Mouse (Mus musculus) kidney, embryonic 15.5 days (tissue): ENCODE results near the gene Cacng7. TPM values are rescaled to one million over a fixed set of nuclear protein-coding genes. Genes with fewer than 3 reads are reported as not detected.

ENCODE experiments used
- ATAC-seq: fragments of 200-750 bp; cut with Nextera tagmentation; replicated peaks from 2 replicates; pipeline ENCODE4 v1.8.0; 2017; ENCODE audit warnings: moderate TSS enrichment; ENCODE audit not compliant: low FRiP score
- H3K27ac ChIP-seq: fragments of 300-500 bp; sonication (generic); 2 replicates; pipeline ENCODE4 v1.5.1; 2015; ENCODE audit warnings: mild to moderate bottlenecking, inconsistent platforms
- H3K27me3 ChIP-seq: fragments of 300-500 bp; sonication (generic); 2 replicates; pipeline ENCODE4 v1.6.1; 2015; ENCODE audit warnings: inconsistent platforms
- H3K36me3 ChIP-seq: fragments of 300-500 bp; sonication (generic); 2 replicates; pipeline ENCODE4 v1.6.1; 2015; ENCODE audit warnings: inconsistent platforms
- H3K4me1 ChIP-seq: fragments of 300-500 bp; sonication (generic); 2 replicates; pipeline ENCODE4 v1.6.1; 2015; ENCODE audit warnings: inconsistent platforms
- H3K4me2 ChIP-seq: fragments of 300-500 bp; sonication (generic); 2 replicates; pipeline ENCODE4 v1.6.1; 2015; ENCODE audit warnings: moderate library complexity, mild to moderate bottlenecking, inconsistent platforms
- H3K4me3 ChIP-seq: fragments of 300-500 bp; sonication (generic); replicated peaks from 2 replicates; pipeline ENCODE4 v1.5.1; 2015; ENCODE audit warnings: mild to moderate bottlenecking, inconsistent platforms
- H3K9ac ChIP-seq: fragments of 300-500 bp; sonication (generic); 2 replicates; pipeline ENCODE4 v1.6.1; 2015; ENCODE audit warnings: mild to moderate bottlenecking, inconsistent platforms
- H3K9me3 ChIP-seq: fragments of 300-500 bp; sonication (generic); replicated peaks from 2 replicates; pipeline ENCODE4 v1.6.1; 2016; ENCODE audit warnings: inconsistent platforms
- WGBS: fragments of 180-500 bp; shearing (Covaris S2); methylation state at CpG from one replicate; pipeline ENCODE4 v1.1.7; 2015; ENCODE audit warnings: mixed read lengths; 5-methylcytosine and 5-hydroxymethylcytosine counted together
- polyA plus RNA-seq: library from polyadenylated mRNA; unstranded; fragments of >200 nt; fragmentation: Nextera tagmentation; extraction: Ambion mirVana; gene quantifications from 2 replicates; pipeline ENCODE4 v1.2.1, GENCODE M21; 2015

Cacng7 gene
- polyA plus RNA-seq, 1 experiment from 2014 or later: 1.00 TPM

DNA sequence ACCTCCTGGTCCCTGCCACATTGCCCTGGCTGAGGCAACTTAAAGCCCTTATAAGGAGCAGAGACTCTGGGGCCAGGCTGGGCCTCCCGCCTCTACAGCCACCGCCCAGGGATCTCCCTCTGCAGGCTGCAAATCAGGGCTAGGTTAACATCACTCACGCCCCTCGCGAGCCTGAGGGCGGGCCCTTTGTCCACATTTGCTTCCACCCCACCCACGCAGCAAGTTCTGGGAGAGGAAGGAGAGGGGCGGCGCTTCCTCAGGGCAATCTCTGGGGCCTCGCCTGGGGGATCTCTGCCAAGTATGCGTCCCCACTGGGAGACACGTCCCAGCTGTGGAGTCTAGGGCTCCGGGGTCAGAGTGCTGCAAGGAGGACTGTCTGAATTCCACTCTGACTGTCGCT, 40.0 kb upstream of the Cacng7 start:
- peaks cover 37% of the 10 kb centered on the region for H3K36me3 ChIP-seq
- peak; percentile 85 for ATAC-seq
- peak overlapping the region; percentile 51 for H3K4me3 ChIP-seq
- H3K4me2 ChIP-seq: peak overlapping the region; percentile 73
- peak overlapping the region; percentile 83 for H3K27ac ChIP-seq
- under 1% methylated on average over 14 of the region's 14 CpGs for WGBS
- peaks cover 53% of the 10 kb centered on the region for H3K4me1 ChIP-seq
- peak overlapping the region; percentile 35 for H3K9ac ChIP-seq
- H3K9me3 ChIP-seq: no peaks in the 10 kb centered on the region
- no peaks in the 10 kb centered on the region for H3K27me3 ChIP-seq

GRCm38 (mm10) chr7:3294794-3295193, 38.0 kb upstream of the Cacng7 start:
- no peak for ATAC-seq
- Histone ChIP-seq H3K9ac (no peak overlapping the region), H3K9me3 (no peaks in the 10 kb centered on the region), H3K4me3 (no peak overlapping the region), H3K36me3 (peaks cover 57% of the 10 kb centered on the region), H3K27ac (peak overlapping the region; percentile 32; the same call in 1 of the 2 replicates), H3K4me2 (no peak overlapping the region), H3K27me3 (no peaks in the 10 kb centered on the region), H3K4me1 (peaks cover 43% of the 10 kb centered on the region)
- 92% methylated on average over 1 of the region's 1 CpGs for WGBS

- 81% methylated on average over 5 of the region's 5 CpGs for WGBS
- Histone ChIP-seq H3K4me1 (peaks cover 39% of the 10 kb centered on the region), H3K36me3 (peaks cover 63% of the 10 kb centered on the region)
Observed at GRCm38 (mm10) chr7:3295321-3296110, 37.2 kb upstream of the Cacng7 start.

GRCm38 (mm10) chr7:3296711-3297110, 36.0 kb upstream of the Cacng7 start:
- H3K9me3 ChIP-seq: no peaks in the 10 kb centered on the region
- peaks cover 63% of the 10 kb centered on the region for H3K36me3 ChIP-seq
- H3K4me3 ChIP-seq: no peak overlapping the region
- 90% methylated on average over 16 of the region's 16 CpGs for WGBS
- H3K4me1 ChIP-seq: peaks cover 30% of the 10 kb centered on the region
- no peak for ATAC-seq
- H3K27ac ChIP-seq: no peak overlapping the region
- H3K27me3 ChIP-seq: peaks cover 10% of the 10 kb centered on the region; the same call in 1 of the 2 replicates
- H3K9ac ChIP-seq: no peak overlapping the region
- no peak overlapping the region for H3K4me2 ChIP-seq

More at GRCm38 (mm10) chr7:3295321-3296110, 37.2 kb upstream of the Cacng7 start:
- Histone ChIP-seq H3K4me3 (no peak overlapping the region), H3K4me2 (no peak overlapping the region), H3K9me3 (no peaks in the 10 kb centered on the region), H3K9ac (no peak overlapping the region), H3K27me3 (no peaks in the 10 kb centered on the region), H3K27ac (peak overlapping the region; percentile 32; the same call in 1 of the 2 replicates)
- ATAC-seq: no peak

- Histone ChIP-seq H3K4me1 (peaks cover 36% of the 10 kb centered on the region), H3K9ac (no peak overlapping the region), H3K4me2 (no peak overlapping the region), H3K9me3 (no peaks in the 10 kb centered on the region), H3K27ac (no peak overlapping the region), H3K36me3 (peaks cover 49% of the 10 kb centered on the region), H3K4me3 (no peak overlapping the region), H3K27me3 (peaks cover 41% of the 10 kb centered on the region)
- ATAC-seq: no peak
- WGBS: 61% methylated on average over 7 of the region's 7 CpGs
Observed at GRCm38 (mm10) chr7:3299941-3300617, 32.7 kb upstream of the Cacng7 start.

- peaks cover 35% of the 10 kb centered on the region for H3K4me1 ChIP-seq
- H3K4me2 ChIP-seq: no peak overlapping the region
- no peak overlapping the region for H3K9ac ChIP-seq
- 66% methylated on average over 8 of the region's 8 CpGs for WGBS
- ATAC-seq: no peak
- H3K27ac ChIP-seq: no peak overlapping the region
- no peaks in the 10 kb centered on the region for H3K9me3 ChIP-seq
- H3K4me3 ChIP-seq: no peak overlapping the region
- peaks cover 51% of the 10 kb centered on the region for H3K27me3 ChIP-seq
- H3K36me3 ChIP-seq: peaks cover 43% of the 10 kb centered on the region
Observed at GRCm38 (mm10) chr7:3300891-3301627, 31.7 kb upstream of the Cacng7 start.

DNA sequence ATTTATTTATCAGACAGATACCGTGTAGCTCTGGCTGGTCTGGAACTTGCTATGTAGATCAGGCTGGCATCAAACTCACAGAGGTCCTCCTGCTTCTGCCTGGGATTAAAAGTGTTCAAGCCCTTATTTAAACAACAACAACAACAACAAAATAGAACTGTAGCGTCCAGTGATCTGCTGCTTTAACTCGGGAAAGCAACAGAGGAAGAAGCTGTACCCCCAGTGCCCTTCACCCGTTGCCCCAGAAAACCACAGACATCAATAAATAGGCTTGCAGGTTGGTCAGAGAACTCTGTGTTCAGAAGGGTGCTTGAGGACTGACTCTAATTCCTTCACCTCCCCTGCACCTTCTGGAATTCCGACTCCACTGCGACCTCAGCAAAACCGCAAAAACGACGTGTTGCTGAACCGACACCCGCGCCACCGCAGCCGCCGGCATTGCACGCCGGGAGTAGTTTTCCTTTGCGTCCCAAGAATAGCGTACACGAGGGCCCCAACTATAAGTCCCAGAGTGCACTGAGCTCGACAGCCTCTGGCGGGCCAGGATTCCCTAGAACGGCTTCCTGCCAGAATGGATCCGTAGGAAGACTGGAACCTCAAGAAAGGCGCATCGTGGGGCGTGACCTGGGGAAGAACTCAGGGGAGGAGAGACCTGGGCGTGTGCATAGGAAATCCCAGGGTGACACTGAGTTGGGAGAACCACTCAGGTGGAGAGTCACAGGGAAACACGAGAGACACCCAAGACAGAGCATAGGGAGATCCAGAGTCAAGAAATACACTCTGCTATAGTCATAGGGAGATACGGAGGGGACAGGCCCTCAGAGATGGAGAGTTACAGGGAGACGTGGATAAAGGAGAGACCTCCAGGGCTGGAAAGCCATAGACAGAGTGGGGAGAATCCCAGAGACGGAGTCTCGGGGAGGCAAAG, 30.9 kb upstream of the Cacng7 start:
- no peaks in the 10 kb centered on the region for H3K9me3 ChIP-seq
- H3K36me3 ChIP-seq: peaks cover 35% of the 10 kb centered on the region
- H3K27me3 ChIP-seq: peaks cover 57% of the 10 kb centered on the region
- 8% methylated on average over 33 of the region's 33 CpGs for WGBS
- H3K27ac ChIP-seq: no peak overlapping the region
- ATAC-seq: peak; percentile 47
- H3K9ac ChIP-seq: no peak overlapping the region
- peaks cover 35% of the 10 kb centered on the region for H3K4me1 ChIP-seq
- H3K4me3 ChIP-seq: peak overlapping the region; percentile 40
- peak overlapping the region; percentile 74 for H3K4me2 ChIP-seq

GRCm38 (mm10) chr7:3302556-3303275, 30.0 kb upstream of the Cacng7 start:
- H3K4me2 ChIP-seq: peak overlapping the region; percentile 74
- H3K4me1 ChIP-seq: peaks cover 31% of the 10 kb centered on the region
- peaks cover 60% of the 10 kb centered on the region for H3K27me3 ChIP-seq
- H3K36me3 ChIP-seq: peaks cover 27% of the 10 kb centered on the region
- no peak overlapping the region for H3K9ac ChIP-seq
- 0 out of 2 replicates have a peak, but pooled peaks have one; percentile 1 for ATAC-seq
- no peaks in the 10 kb centered on the region for H3K9me3 ChIP-seq
- peak overlapping the region; percentile 40 for H3K4me3 ChIP-seq
- WGBS: 3% methylated on average over 16 of the region's 16 CpGs
- no peak overlapping the region for H3K27ac ChIP-seq

- Histone ChIP-seq H3K4me1 (peaks cover 31% of the 10 kb centered on the region), H3K27ac (no peak overlapping the region), H3K27me3 (peaks cover 61% of the 10 kb centered on the region), H3K9ac (no peak overlapping the region), H3K4me3 (peak overlapping the region; percentile 40), H3K36me3 (peaks cover 21% of the 10 kb centered on the region), H3K4me2 (peak overlapping the region; percentile 74), H3K9me3 (no peaks in the 10 kb centered on the region)
- WGBS: 0% methylated on average over 24 of the region's 29 CpGs
- peak; percentile 20; the same call in 1 of the 2 replicates for ATAC-seq
Observed at GRCm38 (mm10) chr7:3303276-3303781, 29.4 kb upstream of the Cacng7 start.

GRCm38 (mm10) chr7:3303789-3304188, 29.0 kb upstream of the Cacng7 start:
- no peak for ATAC-seq

More at GRCm38 (mm10) chr7:3303789-3304188, 29.0 kb upstream of the Cacng7 start:
- H3K9me3 ChIP-seq: no peaks in the 10 kb centered on the region
- H3K36me3 ChIP-seq: peaks cover 16% of the 10 kb centered on the region
- H3K4me2 ChIP-seq: peak overlapping the region; percentile 74
- H3K27ac ChIP-seq: no peak overlapping the region
- H3K27me3 ChIP-seq: peaks cover 61% of the 10 kb centered on the region
- no peak overlapping the region for H3K9ac ChIP-seq
- peak overlapping the region; percentile 40 for H3K4me3 ChIP-seq
- peaks cover 31% of the 10 kb centered on the region for H3K4me1 ChIP-seq
- 5% methylated on average over 12 of the region's 12 CpGs for WGBS
